Mouse (Mus musculus) midbrain, embryonic 16.5 days (tissue): ENCODE results near the gene Gdf1. TPM values are rescaled to one million over a fixed set of nuclear protein-coding genes. Genes with fewer than 3 reads are reported as not detected.

Experiments
- ATAC-seq: fragments of 200-750 bp; cut with Nextera tagmentation; 2 replicates; pipeline ENCODE4 v1.8.0; 2017; ENCODE audit warnings: moderate TSS enrichment
- H3K27ac ChIP-seq: fragments of 300-500 bp; sonication (generic); 2 replicates; pipeline ENCODE4 v1.5.1; 2014; ENCODE audit warnings: mild to moderate bottlenecking, low read length, mixed read lengths
- H3K27me3 ChIP-seq: fragments of 300-500 bp; sonication (generic); 2 replicates; pipeline ENCODE4 v1.6.1; 2014; ENCODE audit warnings: low read depth, low read length, mixed read lengths; ENCODE audit not compliant: control insufficient read depth, insufficient read depth
- H3K36me3 ChIP-seq: fragments of 300-500 bp; sonication (generic); 2 replicates; pipeline ENCODE4 v1.6.1; 2014; ENCODE audit warnings: mild to moderate bottlenecking, low read length, moderate library complexity, mixed read lengths; ENCODE audit not compliant: control insufficient read depth, insufficient read depth
- H3K4me1 ChIP-seq: fragments of 300-500 bp; sonication (generic); 2 replicates; pipeline ENCODE4 v1.6.1; 2014; ENCODE audit warnings: mild to moderate bottlenecking, low read length, mixed read lengths; ENCODE audit not compliant: control insufficient read depth, insufficient read depth
- H3K4me2 ChIP-seq: fragments of 300-500 bp; sonication (generic); 2 replicates; pipeline ENCODE4 v1.6.1; 2014; ENCODE audit warnings: mild to moderate bottlenecking, low read length, mixed read lengths
- H3K4me3 ChIP-seq: fragments of 300-500 bp; sonication (generic); 2 replicates; pipeline ENCODE4 v1.5.1; 2014; ENCODE audit warnings: low read depth, mild to moderate bottlenecking, low read length, moderate library complexity, mixed read lengths
- H3K9ac ChIP-seq: fragments of 300-500 bp; sonication (generic); 2 replicates; pipeline ENCODE4 v1.6.1; 2014; ENCODE audit warnings: low read depth, low read length, mixed read lengths
- H3K9me3 ChIP-seq: fragments of 300-500 bp; sonication (generic); replicated peaks from 2 replicates; pipeline ENCODE4 v1.6.1; 2014; ENCODE audit warnings: mild to moderate bottlenecking, low read length, mixed read lengths; ENCODE audit not compliant: control insufficient read depth, poor library complexity, severe bottlenecking
- WGBS: fragments of 180-500 bp; shearing (Covaris S2); extraction: QIAGEN DNeasy Blood & Tissue Kit; methylation state at CpG from one replicate; pipeline ENCODE4 v1.1.7; 2014; 5-methylcytosine and 5-hydroxymethylcytosine counted together
- polyA plus RNA-seq: library from polyadenylated mRNA; unstranded; fragments of >200 nt; fragmentation: Nextera tagmentation; extraction: Ambion mirVana; gene quantifications from 2 replicates; pipeline ENCODE4 v1.2.1, GENCODE M21; 2015

The Gdf1 gene
- polyA plus RNA-seq, 1 experiment from 2014 or later, result 7.0 TPM

DNA sequence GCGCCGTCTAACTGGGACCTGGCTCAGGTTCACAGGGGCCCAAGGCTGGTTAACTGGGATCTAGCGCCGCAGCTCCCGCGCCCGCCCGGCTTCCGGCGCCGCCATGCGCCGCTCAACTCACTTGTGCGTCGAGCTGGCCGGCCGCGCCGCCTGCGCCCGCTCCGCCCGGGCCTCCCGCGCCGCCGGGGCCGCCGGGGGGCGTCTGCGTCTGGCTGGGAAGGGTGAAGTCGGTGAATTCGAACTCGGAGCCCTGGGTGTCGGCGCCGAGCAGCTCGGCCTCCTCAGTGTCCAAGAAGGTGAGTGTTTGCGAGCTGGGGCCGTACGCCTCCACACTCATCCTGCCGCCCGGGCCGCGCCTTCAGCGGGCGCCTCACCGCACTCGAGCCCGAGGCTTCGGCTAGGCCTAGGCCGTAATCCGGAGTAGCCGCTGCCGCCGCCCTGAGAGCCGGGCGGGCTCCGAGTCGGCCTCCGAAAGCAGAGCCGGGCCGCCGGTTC lies 23.1 kb downstream of the Gdf1 start:
- Histone ChIP-seq H3K4me3 (peak overlapping the region; percentile 100), H3K27me3 (no peaks in the 10 kb centered on the region), H3K27ac (peak overlapping the region; percentile 84), H3K36me3 (peaks cover 3% of the 10 kb centered on the region; the same call in 1 of the 2 replicates), H3K9me3 (no peaks in the 10 kb centered on the region), H3K9ac (peak overlapping the region; percentile 98), H3K4me2 (peak overlapping the region; percentile 100), H3K4me1 (peaks cover 38% of the 10 kb centered on the region)
- peak; percentile 65 for ATAC-seq
- 0% methylated on average over 50 of the region's 64 CpGs for WGBS

- H3K4me3 ChIP-seq, result peak within 1 kb of the TSS; percentile 100
- peak within 1 kb of the TSS; percentile 86 for H3K27ac ChIP-seq
- peak within 1 kb of the TSS; percentile 98 for H3K9ac ChIP-seq
- peak within 1 kb of the TSS; percentile 100 for H3K4me2 ChIP-seq
- under 1% methylated on average over 53 of the region's 69 CpGs for WGBS
- H3K36me3 ChIP-seq, result peaks cover 3% of the 10 kb centered on the region; the same call in 1 of the 2 replicates
- no peaks in the 10 kb centered on the region for H3K9me3 ChIP-seq
- peaks cover 38% of the 10 kb centered on the region for H3K4me1 ChIP-seq
- ATAC-seq, result peak; percentile 85
- no peaks in the 10 kb centered on the region for H3K27me3 ChIP-seq
These were observed 23.7 kb downstream of the Gdf1 start, which contains the start of gene Upf1 for GRCm38 (mm10) chr8:70353194-70353817. Gene Upf1 (minus strand): TSS chr8:70353278.

DNA sequence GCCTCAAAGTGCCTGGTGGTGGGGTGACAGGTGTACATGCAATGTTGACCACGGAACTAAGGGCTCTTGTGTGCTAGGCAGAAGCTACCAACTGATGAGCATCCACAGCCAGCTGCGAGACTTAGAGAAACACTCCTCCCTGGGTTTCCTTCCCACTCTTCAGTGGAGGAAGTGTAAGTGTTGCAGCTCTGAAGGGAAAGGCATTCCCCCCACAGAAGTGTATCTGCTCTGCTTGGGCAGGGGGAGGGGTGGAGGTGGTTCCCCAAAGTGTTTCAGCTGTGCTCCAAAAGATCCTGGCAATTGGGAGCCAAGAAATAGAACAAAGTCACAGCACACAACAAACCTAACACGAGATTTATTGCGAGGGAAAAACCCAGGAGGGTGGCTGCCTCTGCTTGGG lies 24.4 kb downstream of the Gdf1 start:
- H3K27ac ChIP-seq, result peak overlapping the region; percentile 86
- peaks cover 1% of the 10 kb centered on the region; the same call in 1 of the 2 replicates for H3K36me3 ChIP-seq
- H3K27me3 ChIP-seq, result no peaks in the 10 kb centered on the region
- H3K9ac ChIP-seq, result peak overlapping the region; percentile 70
- H3K4me1 ChIP-seq, result peaks cover 37% of the 10 kb centered on the region
- H3K4me2 ChIP-seq, result peak overlapping the region; percentile 83
- 59% methylated on average over 4 of the region's 4 CpGs for WGBS
- peak overlapping the region; percentile 100 for H3K4me3 ChIP-seq
- H3K9me3 ChIP-seq, result no peaks in the 10 kb centered on the region
- ATAC-seq, result no peak; the same call in 1 of the 2 replicates

DNA sequence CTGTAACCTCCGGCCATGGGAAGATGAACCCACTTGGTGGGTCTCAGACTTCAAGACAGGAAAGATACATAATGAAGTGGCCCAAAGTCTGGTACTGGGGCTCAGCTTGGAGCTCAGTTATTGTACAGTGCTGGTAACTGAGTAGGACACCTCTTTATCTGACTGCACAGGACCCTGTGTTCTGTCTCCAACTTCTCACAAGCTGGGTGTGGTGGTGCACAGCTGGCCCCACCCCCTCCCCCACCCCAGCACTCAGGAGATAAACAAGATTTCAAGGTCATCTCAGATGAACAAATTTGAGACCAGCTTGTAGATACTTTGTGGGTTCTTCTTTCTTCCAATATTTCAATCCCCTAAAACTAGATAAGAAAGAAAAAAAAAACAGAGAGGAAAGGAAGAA lies 26.5 kb downstream of the Gdf1 start:
- WGBS, result 86% methylated on average over 1 of the region's 1 CpGs
- no peaks in the 10 kb centered on the region for H3K36me3 ChIP-seq
- H3K27me3 ChIP-seq, result no peaks in the 10 kb centered on the region
- no peak overlapping the region for H3K27ac ChIP-seq
- H3K9ac ChIP-seq, result no peak overlapping the region
- no peak overlapping the region for H3K4me2 ChIP-seq
- H3K4me3 ChIP-seq, result no peak overlapping the region
- H3K4me1 ChIP-seq, result peaks cover 19% of the 10 kb centered on the region
- ATAC-seq, result no peak
- H3K9me3 ChIP-seq, result no peaks in the 10 kb centered on the region

- WGBS, result 40% methylated on average over 3 of the region's 3 CpGs
- no peaks in the 10 kb centered on the region for H3K9me3 ChIP-seq
- ATAC-seq, result no peak
- H3K4me3 ChIP-seq, result no peak overlapping the region
- no peaks in the 10 kb centered on the region for H3K4me1 ChIP-seq
- H3K27me3 ChIP-seq, result no peaks in the 10 kb centered on the region
- no peak overlapping the region for H3K4me2 ChIP-seq
- H3K27ac ChIP-seq, result no peak overlapping the region
- no peak overlapping the region for H3K9ac ChIP-seq
- no peaks in the 10 kb centered on the region for H3K36me3 ChIP-seq
These were observed 29.8 kb downstream of the Gdf1 start for GRCm38 (mm10) chr8:70359411-70359810.

DNA sequence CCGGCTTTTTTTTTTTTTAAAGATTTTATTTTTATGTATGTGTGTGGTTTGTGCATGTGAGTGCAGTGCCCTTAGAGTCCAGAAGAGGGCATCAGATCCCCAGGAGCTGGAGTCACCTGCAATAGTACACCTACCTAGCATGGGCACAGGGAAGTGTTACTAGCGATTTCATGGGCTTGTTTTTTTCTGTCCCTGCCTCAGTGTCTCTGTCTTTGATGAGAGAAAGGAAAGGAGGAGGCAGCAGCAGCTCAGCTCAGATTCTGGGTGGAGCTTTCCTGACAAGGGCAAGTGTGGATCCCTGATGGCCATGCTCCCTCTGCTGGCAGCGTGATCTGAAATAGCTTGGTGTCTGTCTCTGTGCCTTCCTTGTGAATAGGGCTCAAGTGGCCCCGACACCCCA lies 31.2 kb downstream of the Gdf1 start:
- 55% methylated on average over 4 of the region's 4 CpGs for WGBS
- Histone ChIP-seq H3K9ac (no peak overlapping the region), H3K9me3 (no peaks in the 10 kb centered on the region), H3K4me3 (no peak overlapping the region), H3K36me3 (no peaks in the 10 kb centered on the region), H3K27me3 (no peaks in the 10 kb centered on the region), H3K27ac (no peak overlapping the region), H3K4me2 (no peak overlapping the region), H3K4me1 (no peaks in the 10 kb centered on the region)
- ATAC-seq, result no peak

GRCm38 (mm10) chr8:70361484-70362032 lies 31.9 kb downstream of the Gdf1 start:
- no peak overlapping the region for H3K4me3 ChIP-seq
- H3K4me2 ChIP-seq, result no peak overlapping the region

GRCm38 (mm10) chr8:70364066-70364465 lies 34.4 kb downstream of the Gdf1 start:
- H3K4me1 ChIP-seq, result no peaks in the 10 kb centered on the region
- no peak overlapping the region for H3K27ac ChIP-seq
- no peaks in the 10 kb centered on the region for H3K9me3 ChIP-seq
- no peak overlapping the region for H3K9ac ChIP-seq
- no peak overlapping the region for H3K4me2 ChIP-seq
- no peaks in the 10 kb centered on the region for H3K27me3 ChIP-seq
- 29% methylated on average over 5 of the region's 5 CpGs for WGBS
- no peak overlapping the region for H3K4me3 ChIP-seq
- no peaks in the 10 kb centered on the region for H3K36me3 ChIP-seq
- ATAC-seq, result no peak

More at GRCm38 (mm10) chr8:70361484-70362032, 31.9 kb downstream of the Gdf1 start:
- Histone ChIP-seq H3K9me3 (no peaks in the 10 kb centered on the region), H3K27ac (no peak overlapping the region), H3K27me3 (no peaks in the 10 kb centered on the region), H3K4me1 (no peaks in the 10 kb centered on the region), H3K9ac (no peak overlapping the region), H3K36me3 (no peaks in the 10 kb centered on the region)
- WGBS, result 81% methylated on average over 10 of the region's 10 CpGs
- no peak for ATAC-seq

DNA sequence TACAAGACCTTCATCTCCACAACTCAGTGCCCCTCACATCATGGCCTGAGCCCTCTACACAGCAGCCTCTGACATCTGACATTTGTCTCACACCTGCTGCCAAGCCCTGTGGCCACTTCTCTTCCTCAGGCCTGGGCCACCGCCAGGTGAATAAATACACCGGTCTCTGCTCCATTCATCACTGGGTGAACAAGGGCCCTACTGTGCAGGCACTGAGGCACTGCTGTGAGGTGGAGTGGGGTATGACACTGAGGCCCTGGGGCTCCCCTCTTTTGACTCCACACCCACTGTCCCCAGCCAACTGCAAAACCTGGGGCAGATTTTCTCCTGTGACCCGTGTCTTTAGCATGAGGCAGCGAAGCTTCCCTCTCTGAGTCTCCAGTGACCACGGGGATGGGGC lies 37.0 kb downstream of the Gdf1 start:
- Histone ChIP-seq H3K4me3 (no peak overlapping the region), H3K36me3 (no peaks in the 10 kb centered on the region), H3K9me3 (no peaks in the 10 kb centered on the region), H3K27me3 (peaks cover 3% of the 10 kb centered on the region), H3K27ac (no peak overlapping the region), H3K4me2 (no peak overlapping the region), H3K9ac (no peak overlapping the region), H3K4me1 (no peaks in the 10 kb centered on the region)
- WGBS, result 78% methylated on average over 5 of the region's 5 CpGs
- no peak for ATAC-seq
